Mouse (Mus musculus) liver, postnatal 0 days (tissue): ENCODE measurements around the gene Snx13. TPM values are rescaled to one million over a fixed set of nuclear protein-coding genes. Genes with fewer than 3 reads are reported as not detected.

ENCODE experiments used
- ATAC-seq: fragments of 200-750 bp; cut with Nextera tagmentation; 2 replicates; pipeline ENCODE4 v1.8.0; 2017; ENCODE audit warnings: mild to moderate bottlenecking, moderate library complexity
- DNase-seq: peaks from one replicate; pipeline ENCODE4 v3.0.0-alpha.2; 2016
- H3K27ac ChIP-seq: fragments of 300-500 bp; sonication (generic); 2 replicates; pipeline ENCODE4 v1.5.1; 2014; ENCODE audit warnings: antibody characterized with exemption, moderate library complexity, mild to moderate bottlenecking, low read depth
- H3K27me3 ChIP-seq: fragments of 300-500 bp; sonication (generic); 2 replicates; pipeline ENCODE4 v1.6.1; 2014; ENCODE audit warnings: low read length, control low read depth, mixed read lengths; ENCODE audit not compliant: insufficient read depth
- H3K36me3 ChIP-seq: fragments of 300-500 bp; sonication (generic); replicated peaks from 2 replicates; pipeline ENCODE4 v1.6.1; 2014; ENCODE audit warnings: mild to moderate bottlenecking, control low read depth, low read length, moderate library complexity, mixed read lengths; ENCODE audit not compliant: insufficient read depth
- H3K4me1 ChIP-seq: fragments of 300-500 bp; sonication (generic); 2 replicates; pipeline ENCODE4 v1.6.1; 2014; ENCODE audit warnings: antibody characterized with exemption, mild to moderate bottlenecking, control low read depth; ENCODE audit not compliant: insufficient read depth
- H3K4me2 ChIP-seq: fragments of 300-500 bp; sonication (generic); 2 replicates; pipeline ENCODE4 v1.6.1; 2014; ENCODE audit warnings: low read depth, mild to moderate bottlenecking, low read length, moderate library complexity, mixed read lengths
- H3K4me3 ChIP-seq: fragments of 300-500 bp; sonication (generic); 2 replicates; pipeline ENCODE4 v1.5.1; 2014; ENCODE audit warnings: low read depth, low read length
- H3K9ac ChIP-seq: fragments of 300-500 bp; sonication (generic); replicated peaks from 2 replicates; pipeline ENCODE4 v1.6.1; 2014; ENCODE audit warnings: mild to moderate bottlenecking, moderate library complexity
- H3K9me3 ChIP-seq: fragments of 300-500 bp; sonication (generic); 2 replicates; pipeline ENCODE4 v1.6.1; 2016; ENCODE audit warnings: mild to moderate bottlenecking, control low read depth, low read length, mixed read lengths
- CTCF ChIP-seq: sonication (generic); IDR thresholded peaks from 2 replicates; pipeline ENCODE4 v1.5.1; 2016; ENCODE audit warnings: antibody characterized with exemption, low read depth
- EP300 ChIP-seq: IDR thresholded peaks from 2 replicates; pipeline ENCODE4 v1.6.1; 2016; ENCODE audit warnings: antibody characterized with exemption, low read depth, mild to moderate bottlenecking
- WGBS: fragments of 180-500 bp; shearing (Covaris S2); extraction: QIAGEN DNeasy Blood & Tissue Kit; methylation state at CpG from one replicate; pipeline ENCODE4 v1.1.7; 2014; ENCODE audit not compliant: insufficient replicate concordance; 5-methylcytosine and 5-hydroxymethylcytosine counted together
- polyA plus RNA-seq: library from polyadenylated mRNA; unstranded; fragments of >200 nt; fragmentation: Nextera tagmentation; extraction: Ambion mirVana; gene quantifications from 2 replicates; pipeline ENCODE4 v1.2.1, GENCODE M21; 2015

Gene Snx13
- polyA plus RNA-seq, 1 experiment from 2014 or later = 10.6 TPM

DNA sequence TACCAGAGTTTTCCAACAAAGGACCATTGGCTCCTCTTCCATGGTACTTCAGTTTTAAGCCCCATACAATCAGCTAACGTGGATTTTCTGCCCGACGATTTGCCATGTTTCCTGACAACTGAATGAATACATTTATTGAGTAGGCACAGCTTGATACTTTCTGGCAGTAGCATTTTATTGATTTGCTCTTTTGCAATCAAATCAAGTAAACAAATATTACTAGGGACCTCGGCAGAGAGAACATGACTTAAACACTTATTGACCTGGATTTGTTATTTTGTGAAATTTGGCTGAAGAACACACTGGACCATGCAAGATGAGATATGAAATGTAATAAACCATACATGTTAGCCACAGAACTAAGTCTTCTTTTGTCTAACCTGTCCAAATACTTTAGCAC, 123.3 kb downstream of the Snx13 start:
- no peak for TF ChIP-seq CTCF
- 0 out of 2 replicates have a peak, but pooled peaks have one; percentile 16 for TF ChIP-seq EP300
- H3K4me2 ChIP-seq = no peak overlapping the region
- ATAC-seq = peak; percentile 72
- H3K27me3 ChIP-seq = no peaks in the 10 kb centered on the region
- no peaks in the 10 kb centered on the region for H3K4me1 ChIP-seq
- DNase-seq = no peak
- no peaks in the 10 kb centered on the region for H3K36me3 ChIP-seq
- H3K4me3 ChIP-seq = no peak overlapping the region
- H3K9me3 ChIP-seq = no peaks in the 10 kb centered on the region
- H3K27ac ChIP-seq = no peak overlapping the region
- WGBS = 67% methylated on average over 4 of the region's 4 CpGs
- no peak overlapping the region for H3K9ac ChIP-seq

DNA sequence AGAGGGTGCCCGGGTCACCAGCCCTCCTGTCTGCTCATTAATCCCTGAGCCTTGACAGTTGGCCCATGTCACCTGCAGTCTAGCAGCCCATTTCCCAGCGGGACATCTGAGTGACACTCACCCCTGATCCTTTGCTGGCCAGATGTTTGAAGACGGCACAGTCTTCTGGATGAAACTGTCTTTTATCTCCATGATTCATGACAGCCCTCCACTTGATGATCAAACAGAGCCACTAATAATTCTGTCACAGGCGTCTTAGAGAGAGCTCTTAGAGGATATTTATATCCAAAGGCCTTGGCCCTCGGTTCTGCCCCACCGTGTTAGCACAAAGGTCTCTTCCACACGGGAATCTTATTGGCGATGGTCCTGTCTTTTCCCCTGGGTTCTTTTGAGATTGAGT, 129.0 kb downstream of the Snx13 start:
- Histone ChIP-seq H3K9me3 (no peaks in the 10 kb centered on the region), H3K4me2 (no peak overlapping the region), H3K27me3 (no peaks in the 10 kb centered on the region), H3K27ac (no peak overlapping the region), H3K36me3 (no peaks in the 10 kb centered on the region), H3K9ac (no peak overlapping the region), H3K4me3 (no peak overlapping the region), H3K4me1 (no peaks in the 10 kb centered on the region)
- 54% methylated on average over 8 of the region's 8 CpGs for WGBS
- DNase-seq (no peak), ATAC-seq (no peak)
- TF ChIP-seq CTCF (no peak), EP300 (no peak)

- TF ChIP-seq EP300 = no peak
- no peak for TF ChIP-seq CTCF
- ATAC-seq (no peak), DNase-seq (no peak)
- H3K27ac ChIP-seq = no peak overlapping the region
- no peaks in the 10 kb centered on the region for H3K9me3 ChIP-seq
- no peaks in the 10 kb centered on the region for H3K27me3 ChIP-seq
- 59% methylated on average over 3 of the region's 3 CpGs for WGBS
- H3K4me1 ChIP-seq = no peaks in the 10 kb centered on the region
- H3K36me3 ChIP-seq = no peaks in the 10 kb centered on the region
- H3K4me3 ChIP-seq = no peak overlapping the region
- no peak overlapping the region for H3K9ac ChIP-seq
- no peak overlapping the region for H3K4me2 ChIP-seq
Measured at GRCm38 (mm10) chr12:35176628-35177027, 129.6 kb downstream of the Snx13 start.

GRCm38 (mm10) chr12:35182675-35183074, 135.7 kb downstream of the Snx13 start:
- no peaks in the 10 kb centered on the region for H3K4me1 ChIP-seq
- H3K4me2 ChIP-seq = no peak overlapping the region
- peak; percentile 91 for TF ChIP-seq CTCF
- no peak for TF ChIP-seq EP300
- DNase-seq = peak; percentile 82
- no peaks in the 10 kb centered on the region for H3K36me3 ChIP-seq
- no peak overlapping the region for H3K4me3 ChIP-seq
- H3K9ac ChIP-seq = no peak overlapping the region
- WGBS = 14% methylated on average over 3 of the region's 3 CpGs
- no peaks in the 10 kb centered on the region for H3K27me3 ChIP-seq
- peak; percentile 56; the same call in 1 of the 2 replicates for ATAC-seq
- no peaks in the 10 kb centered on the region for H3K9me3 ChIP-seq
- no peak overlapping the region for H3K27ac ChIP-seq

DNA sequence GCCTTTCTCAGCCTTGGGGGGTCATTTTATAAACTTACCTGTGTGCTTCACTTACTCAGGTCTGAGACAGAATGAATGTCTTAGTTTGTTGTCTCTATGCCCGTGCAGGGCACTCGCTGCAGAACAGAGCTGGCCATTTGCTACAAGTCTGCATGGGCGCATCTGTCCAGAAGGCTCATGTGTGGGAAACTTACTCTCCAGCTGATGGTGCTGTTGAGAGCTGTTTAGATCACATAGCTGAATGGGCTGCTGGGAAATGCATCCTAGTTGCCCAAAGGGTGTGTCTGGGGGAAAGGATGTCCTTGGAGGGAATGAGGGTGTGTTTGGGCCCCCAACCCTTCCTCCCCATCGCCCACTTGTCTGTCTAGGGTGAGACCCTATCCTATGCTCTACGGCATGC, 137.3 kb downstream of the Snx13 start:
- H3K27me3 ChIP-seq = no peaks in the 10 kb centered on the region

DNA sequence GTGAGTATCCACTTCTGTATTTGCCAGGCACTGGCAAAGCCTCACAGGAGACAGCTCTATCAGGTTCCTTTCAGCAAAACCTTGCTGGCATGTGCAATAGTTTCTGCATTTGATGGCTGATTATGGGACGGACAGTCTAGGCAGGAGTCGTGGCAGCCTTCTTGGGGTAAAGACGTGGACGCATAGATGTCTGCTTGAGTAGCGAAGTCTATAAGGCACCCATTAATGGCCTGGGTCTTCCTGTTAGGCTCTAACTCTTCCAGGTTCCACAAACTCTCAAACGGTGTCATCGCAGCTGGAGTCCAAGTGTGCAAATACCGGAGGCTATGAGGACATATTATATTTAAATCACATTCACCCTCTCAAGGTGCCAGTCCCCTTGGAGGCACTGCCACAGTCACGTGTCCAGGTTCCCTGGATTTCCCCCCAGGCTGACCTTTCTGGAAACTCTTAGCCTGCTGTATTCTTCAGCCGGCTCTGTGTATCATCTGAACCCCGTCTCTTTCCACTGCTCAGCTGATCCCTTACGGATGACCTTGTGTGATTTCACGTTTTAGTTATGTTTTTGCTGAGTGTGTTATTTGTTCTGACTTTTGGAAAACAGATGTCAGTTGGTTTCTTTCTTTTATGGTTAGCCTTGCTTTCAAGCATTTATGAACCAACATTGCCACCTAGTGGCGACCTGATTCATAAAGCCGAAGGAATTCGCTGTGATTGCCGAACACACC, 144.9 kb downstream of the Snx13 start:
- Histone ChIP-seq H3K4me3 (no peak overlapping the region), H3K36me3 (no peaks in the 10 kb centered on the region), H3K4me1 (no peaks in the 10 kb centered on the region), H3K9me3 (no peaks in the 10 kb centered on the region), H3K4me2 (no peak overlapping the region), H3K27ac (no peak overlapping the region), H3K27me3 (no peaks in the 10 kb centered on the region), H3K9ac (no peak overlapping the region)
- 50% methylated on average over 17 of the region's 17 CpGs for WGBS
- no peak for ATAC-seq
- DNase-seq = peak; percentile 71
- peak; percentile 75 for TF ChIP-seq CTCF
- TF ChIP-seq EP300 = no peak

More for the DNA sequence above, 137.3 kb downstream of the Snx13 start:
- Histone ChIP-seq H3K9me3 (no peaks in the 10 kb centered on the region), H3K4me3 (no peak overlapping the region), H3K36me3 (no peaks in the 10 kb centered on the region), H3K9ac (no peak overlapping the region), H3K27ac (no peak overlapping the region), H3K4me1 (no peaks in the 10 kb centered on the region), H3K4me2 (no peak overlapping the region)
- TF ChIP-seq EP300 (no peak), CTCF (0 out of 2 replicates have a peak, but pooled peaks have one; percentile 28)
- 66% methylated on average over 5 of the region's 5 CpGs for WGBS
- no peak for DNase-seq
- no peak for ATAC-seq
